Mouse (Mus musculus): Measurements from ENCODE around the gene Pam. TPM values are rescaled to one million over a fixed set of nuclear protein-coding genes. Genes with fewer than 3 reads are reported as not detected.
A peak's percentile ranks its signal among the peaks of the same experiment; 100 is the strongest.

Pam gene
- 33.0 and 37.0 TPM in 2 replicates for polyA plus RNA-seq (2012; ENCODE audit: insufficient read depth, insufficient read length, missing spikeins)

DNA sequence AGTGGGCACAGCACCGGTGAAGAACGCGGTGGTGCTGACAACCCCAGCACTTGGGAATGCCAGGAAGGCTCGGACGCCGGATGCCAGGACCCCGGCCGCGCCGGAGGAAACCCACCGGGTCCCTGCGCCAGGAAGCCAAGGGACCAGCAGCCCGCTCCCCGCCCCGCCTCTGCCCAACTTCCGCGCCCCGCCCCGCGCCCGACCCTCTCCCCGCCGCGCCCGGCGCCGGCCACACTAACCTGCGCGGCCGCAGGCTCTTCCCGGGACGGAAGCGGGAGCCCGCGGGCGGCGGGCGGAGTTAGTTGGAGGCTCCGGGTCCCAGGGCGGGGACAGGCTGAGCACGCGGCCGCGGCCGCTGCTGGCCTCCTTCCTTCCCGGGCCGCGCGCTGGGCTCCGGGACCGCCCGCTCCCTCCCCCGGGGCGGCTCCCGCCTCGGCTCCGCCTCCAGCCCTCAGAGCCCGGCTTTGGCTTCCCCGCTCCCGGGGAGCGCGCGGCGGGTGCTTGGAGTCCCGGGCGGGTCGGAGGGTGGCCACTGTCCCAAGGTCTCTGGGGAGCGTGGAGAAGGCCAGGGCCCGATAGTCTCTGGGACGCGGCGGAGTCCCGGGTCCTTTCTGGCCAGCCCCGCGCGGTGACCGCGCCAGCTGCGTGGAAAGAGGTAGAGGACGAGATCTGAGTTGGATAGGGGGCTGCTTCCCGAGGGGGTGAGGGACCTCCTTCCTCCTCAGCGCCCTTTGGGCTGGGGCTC is at the start of gene Pam:
Pam (minus strand) TSS at position 401 of the 745 bp plus-strand sequence.
- peak within 1 kb of the TSS; percentile 25 for H3K27ac ChIP-seq (ENCODE audit: insufficient read depth, low read depth, low read length)
- peak within 1 kb of the TSS; percentile 95 for H3K4me3 ChIP-seq (ENCODE audit: insufficient read depth, low read length)
- H3K4me1 ChIP-seq (ENCODE audit: control insufficient read depth, insufficient read depth, low read length): peaks cover 11% of the 10 kb centered on the region
- TF ChIP-seq POLR2A (IDR thresholded peaks at IDR 0.05; ENCODE audit: borderline replicate concordance, low read depth, low read length): no peak
- TF ChIP-seq CTCF (IDR thresholded peaks at IDR 0.05; ENCODE audit: low read depth, low read length): no peak

DNA sequence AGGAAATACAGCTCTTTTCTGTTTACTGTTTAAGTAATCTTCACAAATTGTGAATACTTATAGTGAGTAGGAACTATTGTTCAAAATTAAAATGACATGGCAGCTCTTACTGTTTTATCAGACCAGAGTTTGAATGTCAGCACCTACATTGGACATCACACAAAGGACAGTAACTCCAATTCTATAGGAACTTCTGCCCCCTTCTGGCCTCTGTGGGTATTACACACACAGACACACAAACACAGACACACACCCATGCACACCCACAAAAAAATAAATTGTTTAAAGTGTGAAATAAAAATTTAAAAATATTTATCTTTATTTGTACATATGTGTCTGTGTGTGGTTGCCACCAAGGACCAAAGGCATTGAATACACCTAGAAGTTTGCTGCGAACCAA is 49.4 kb upstream of the Pam start:
- Histone ChIP-seq H3K4me3 (ENCODE audit: insufficient read depth, low read length) (no peak overlapping the region), H3K27ac (ENCODE audit: insufficient read depth, low read depth, low read length) (no peak overlapping the region), H3K4me1 (ENCODE audit: control insufficient read depth, insufficient read depth, low read length) (no peaks in the 10 kb centered on the region)
- TF ChIP-seq POLR2A (IDR thresholded peaks at IDR 0.05; ENCODE audit: borderline replicate concordance, low read depth, low read length) (no peak), CTCF (IDR thresholded peaks at IDR 0.05; ENCODE audit: low read depth, low read length) (no peak)

DNA sequence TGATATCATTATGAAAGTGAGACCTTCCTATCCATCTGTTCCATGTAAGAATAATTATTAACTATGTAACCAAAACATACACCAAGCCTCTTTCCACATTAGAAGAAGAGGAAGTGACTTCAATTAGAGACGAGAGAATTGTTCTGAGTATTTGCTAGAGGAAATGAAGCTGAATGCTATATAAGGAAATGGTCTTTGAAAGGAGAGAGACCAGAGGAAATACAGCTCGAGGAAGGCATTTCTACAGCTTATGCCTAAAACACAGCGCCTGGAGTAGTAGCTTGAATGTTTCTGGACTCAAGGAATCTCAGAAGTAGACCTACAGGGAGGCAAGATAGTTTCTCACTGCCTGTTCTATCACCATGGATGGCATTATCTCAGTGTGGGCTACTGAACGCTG is 35.8 kb upstream of the Pam start:
- TF ChIP-seq CTCF (IDR thresholded peaks at IDR 0.05; ENCODE audit: low read depth, low read length) (no peak), POLR2A (IDR thresholded peaks at IDR 0.05; ENCODE audit: borderline replicate concordance, low read depth, low read length) (no peak)
- Histone ChIP-seq H3K27ac (ENCODE audit: insufficient read depth, low read depth, low read length) (peak overlapping the region; percentile 55), H3K4me1 (ENCODE audit: control insufficient read depth, insufficient read depth, low read length) (peaks cover 19% of the 10 kb centered on the region), H3K4me3 (ENCODE audit: insufficient read depth, low read length) (no peak overlapping the region)

DNA sequence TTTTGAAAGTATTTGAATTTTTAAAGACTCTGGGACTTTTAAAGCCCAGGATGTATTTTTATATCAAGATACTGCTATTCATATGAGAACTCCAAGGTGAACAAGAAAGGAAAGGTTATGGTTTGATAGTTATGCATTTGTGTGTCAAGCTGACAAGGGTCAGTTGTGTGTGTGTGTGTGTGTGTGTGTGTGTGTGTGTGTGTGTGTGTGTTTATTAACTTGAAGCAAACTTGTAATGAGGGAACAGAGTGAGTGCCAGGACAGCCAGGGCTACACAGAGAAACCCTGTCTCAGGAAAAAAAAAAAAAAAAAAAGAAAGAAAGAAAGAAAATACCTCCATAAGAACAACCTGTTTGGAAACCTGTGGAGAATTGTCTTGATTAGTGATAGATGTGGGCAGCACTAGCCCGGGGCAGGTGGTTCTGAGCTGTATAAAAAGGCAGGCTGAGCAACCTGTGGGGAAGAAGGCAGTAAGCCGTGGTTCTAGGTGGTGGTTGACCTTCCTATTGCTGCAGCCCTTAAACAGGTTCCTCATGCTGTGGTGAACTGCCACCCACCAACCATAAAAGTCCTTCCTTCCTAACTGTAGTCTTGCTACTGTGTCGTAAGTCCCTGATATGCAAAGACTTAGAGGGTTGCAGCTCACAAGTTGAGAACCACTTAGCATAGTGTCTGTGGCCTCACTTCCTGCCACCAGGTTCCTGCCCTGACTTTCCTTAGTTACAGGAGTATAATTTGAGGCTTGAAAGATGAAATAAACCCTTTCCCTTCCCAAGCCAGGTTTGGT is 34.3 kb upstream of the Pam start:
- Histone ChIP-seq H3K4me3 (ENCODE audit: insufficient read depth, low read length) (no peak overlapping the region), H3K27ac (ENCODE audit: insufficient read depth, low read depth, low read length) (no peak overlapping the region), H3K4me1 (ENCODE audit: control insufficient read depth, insufficient read depth, low read length) (peaks cover 19% of the 10 kb centered on the region)
- TF ChIP-seq CTCF (IDR thresholded peaks at IDR 0.05; ENCODE audit: low read depth, low read length) (no peak), POLR2A (IDR thresholded peaks at IDR 0.05; ENCODE audit: borderline replicate concordance, low read depth, low read length) (no peak)

DNA sequence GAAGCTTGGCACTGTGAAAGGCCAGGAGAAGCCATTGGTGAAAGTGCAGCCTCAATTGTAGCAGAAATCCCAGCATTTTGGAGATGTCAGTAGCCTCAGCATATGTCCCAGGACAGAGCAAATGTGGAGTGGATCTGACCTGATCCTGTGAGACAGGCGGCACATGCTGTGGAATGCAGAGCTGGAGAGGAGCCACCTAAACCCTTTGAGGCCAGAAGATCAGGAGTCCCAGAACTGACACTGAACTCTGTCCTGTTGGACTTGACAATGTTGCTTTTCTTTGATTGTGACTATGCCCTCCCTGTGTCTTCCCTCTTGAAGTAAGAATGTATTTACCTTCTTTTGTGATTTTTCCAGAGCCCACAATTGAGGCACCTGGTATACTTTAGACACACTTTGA is 33.7 kb upstream of the Pam start:
- TF ChIP-seq CTCF (IDR thresholded peaks at IDR 0.05; ENCODE audit: low read depth, low read length): no peak
- no peak for TF ChIP-seq POLR2A (IDR thresholded peaks at IDR 0.05; ENCODE audit: borderline replicate concordance, low read depth, low read length)
- Histone ChIP-seq H3K27ac (ENCODE audit: insufficient read depth, low read depth, low read length) (no peak overlapping the region), H3K4me1 (ENCODE audit: control insufficient read depth, insufficient read depth, low read length) (peaks cover 19% of the 10 kb centered on the region), H3K4me3 (ENCODE audit: insufficient read depth, low read length) (no peak overlapping the region)

DNA sequence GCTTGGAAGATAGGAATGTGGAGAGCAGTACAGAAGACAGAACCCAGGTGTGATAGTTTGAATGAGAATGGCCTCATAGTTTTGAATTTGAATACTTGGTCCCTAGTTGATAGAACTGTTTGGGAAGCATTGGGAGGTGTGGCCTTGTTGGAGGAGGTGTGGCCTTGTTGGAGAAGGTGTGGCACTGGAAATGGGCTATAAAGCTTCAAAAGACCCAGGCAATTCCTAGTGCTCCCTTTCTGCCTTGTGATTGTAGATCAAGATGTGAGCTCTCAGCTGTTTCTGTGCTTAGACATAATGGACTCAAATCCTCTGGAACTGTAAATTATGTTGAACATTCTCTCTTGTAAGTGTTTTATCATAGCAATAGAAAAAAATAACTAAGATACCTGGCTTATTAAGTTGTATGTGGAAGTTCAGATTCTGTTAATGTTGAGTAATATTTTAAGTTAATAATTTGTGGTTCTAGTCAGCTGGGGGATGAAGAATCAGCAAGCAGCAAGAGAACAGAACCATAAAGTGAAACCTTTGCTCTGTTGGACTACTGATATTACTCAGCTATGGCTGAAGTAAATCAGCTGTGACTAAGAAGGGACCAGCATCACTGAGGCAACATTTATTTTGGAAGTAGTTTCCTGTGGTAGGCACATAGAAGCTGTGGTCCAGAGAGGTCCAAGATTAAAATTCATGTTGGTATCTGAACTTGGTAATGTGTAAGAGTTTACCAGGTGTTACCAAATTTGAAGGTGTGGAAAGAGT is 33.1 kb upstream of the Pam start:
- TF ChIP-seq CTCF (IDR thresholded peaks at IDR 0.05; ENCODE audit: low read depth, low read length) (no peak), POLR2A (IDR thresholded peaks at IDR 0.05; ENCODE audit: borderline replicate concordance, low read depth, low read length) (no peak)
- H3K4me3 ChIP-seq (ENCODE audit: insufficient read depth, low read length): no peak overlapping the region
- no peak overlapping the region for H3K27ac ChIP-seq (ENCODE audit: insufficient read depth, low read depth, low read length)
- H3K4me1 ChIP-seq (ENCODE audit: control insufficient read depth, insufficient read depth, low read length): peaks cover 19% of the 10 kb centered on the region

DNA sequence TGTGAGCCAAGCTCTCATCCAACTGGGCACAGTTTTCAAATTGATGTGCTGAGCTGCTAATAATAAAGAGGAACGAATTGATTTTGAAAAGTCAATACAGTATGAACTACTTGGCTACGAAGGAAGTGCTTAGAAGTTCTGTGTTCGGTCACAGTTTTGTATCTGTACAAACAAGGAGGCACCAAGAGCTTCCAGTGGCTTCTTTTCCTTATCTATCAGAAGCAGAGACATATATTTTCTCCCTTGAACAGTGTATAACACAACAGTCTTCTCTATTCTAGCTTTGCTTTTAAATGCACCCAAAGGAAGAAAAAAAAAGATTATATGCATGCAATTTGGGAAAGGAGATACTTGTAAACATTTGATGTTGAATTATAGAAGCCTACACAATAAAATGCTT is 30.8 kb upstream of the Pam start:
- no peak for TF ChIP-seq CTCF (IDR thresholded peaks at IDR 0.05; ENCODE audit: low read depth, low read length)
- H3K4me1 ChIP-seq (ENCODE audit: control insufficient read depth, insufficient read depth, low read length): peaks cover 11% of the 10 kb centered on the region
- no peak overlapping the region for H3K27ac ChIP-seq (ENCODE audit: insufficient read depth, low read depth, low read length)
- no peak overlapping the region for H3K4me3 ChIP-seq (ENCODE audit: insufficient read depth, low read length)

DNA sequence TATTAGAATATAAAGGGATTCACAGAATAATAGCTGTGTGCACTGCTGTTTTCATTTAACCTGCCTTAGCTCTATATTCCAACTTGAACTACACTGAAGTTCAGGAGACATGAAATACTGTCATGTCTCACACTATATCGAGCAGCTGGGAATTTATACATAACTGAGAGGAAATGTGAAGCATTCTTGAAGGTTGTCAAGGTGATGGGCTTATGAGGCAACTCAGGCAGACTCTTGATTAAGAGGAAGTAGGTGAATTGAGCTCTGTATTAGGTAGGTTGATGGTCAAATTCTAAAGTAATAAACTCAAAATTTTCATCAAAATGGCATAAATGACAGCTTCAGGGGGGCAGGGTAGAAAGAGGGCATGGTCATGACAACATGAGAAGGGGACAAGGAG is 29.3 kb upstream of the Pam start:
- no peak overlapping the region for H3K4me3 ChIP-seq (ENCODE audit: insufficient read depth, low read length)
- H3K27ac ChIP-seq (ENCODE audit: insufficient read depth, low read depth, low read length): no peak overlapping the region
- H3K4me1 ChIP-seq (ENCODE audit: control insufficient read depth, insufficient read depth, low read length): peaks cover under 1% of the 10 kb centered on the region
- TF ChIP-seq CTCF (IDR thresholded peaks at IDR 0.05; ENCODE audit: low read depth, low read length): no peak
- TF ChIP-seq POLR2A (IDR thresholded peaks at IDR 0.05; ENCODE audit: borderline replicate concordance, low read depth, low read length): no peak

DNA sequence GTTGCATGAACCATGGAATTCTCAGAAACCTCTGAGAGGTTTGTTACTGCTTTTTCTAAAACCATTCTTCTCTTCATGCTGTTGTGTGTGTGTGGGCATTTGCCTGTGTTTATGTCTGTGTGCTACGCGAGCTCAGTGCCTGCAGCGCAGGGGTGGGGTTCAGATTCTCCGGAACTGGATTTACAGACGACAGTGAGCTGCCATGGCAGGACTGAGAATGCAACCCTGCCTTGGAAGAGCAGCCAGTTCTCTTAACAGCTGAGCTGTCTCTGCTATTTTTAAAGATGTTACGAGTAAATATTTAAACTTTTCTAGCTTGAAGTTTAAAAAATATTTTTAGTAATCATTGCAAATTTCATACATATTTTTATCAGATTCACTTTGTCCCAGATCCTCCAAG is 24.1 kb upstream of the Pam start:
- TF ChIP-seq CTCF (IDR thresholded peaks at IDR 0.05; ENCODE audit: low read depth, low read length): no peak
- TF ChIP-seq POLR2A (IDR thresholded peaks at IDR 0.05; ENCODE audit: borderline replicate concordance, low read depth, low read length): no peak
- H3K4me3 ChIP-seq (ENCODE audit: insufficient read depth, low read length): no peak overlapping the region
- no peaks in the 10 kb centered on the region for H3K4me1 ChIP-seq (ENCODE audit: control insufficient read depth, insufficient read depth, low read length)
- H3K27ac ChIP-seq (ENCODE audit: insufficient read depth, low read depth, low read length): no peak overlapping the region
